Mouse (Mus musculus): Measurements from ENCODE around the gene Slc1a7.

Slc1a7 gene

DNA sequence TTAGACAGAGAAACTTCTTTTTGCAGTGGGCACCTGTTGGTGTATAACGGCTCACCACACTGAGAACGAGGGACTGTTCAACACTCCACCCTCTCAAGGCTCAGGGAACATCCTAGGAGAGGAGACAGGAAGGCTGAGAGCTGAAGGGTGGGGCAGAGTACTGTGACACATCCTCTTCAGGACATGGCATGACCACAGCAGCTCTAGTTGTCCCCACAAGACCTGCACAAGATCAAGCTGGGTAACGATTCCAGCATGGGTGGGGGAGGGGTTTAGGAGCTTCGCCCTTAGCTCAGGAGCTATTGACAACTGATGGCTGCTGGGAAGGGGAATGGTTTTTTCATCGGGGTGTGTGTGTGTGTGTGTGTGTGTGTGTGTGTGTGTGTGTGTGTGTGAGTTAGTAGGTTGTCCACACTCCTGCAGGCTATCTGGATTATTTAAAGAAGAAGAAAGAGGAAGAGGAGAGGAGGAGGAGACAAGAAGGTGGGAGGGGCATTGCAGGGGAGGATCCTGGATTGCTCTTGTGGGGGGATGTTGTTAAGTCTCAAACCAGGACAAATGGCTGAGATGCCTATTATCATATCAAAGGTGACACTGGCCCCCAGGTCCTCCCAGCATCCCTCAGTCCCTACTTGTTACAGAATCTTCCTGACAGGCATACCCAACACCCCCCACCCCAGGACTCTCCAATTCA lies 1.6 kb upstream of the Slc1a7 start:
- no peak for ATAC-seq (ENCODE audit: insufficient number of reproducible peaks, low FRiP score, low TSS enrichment)

DNA sequence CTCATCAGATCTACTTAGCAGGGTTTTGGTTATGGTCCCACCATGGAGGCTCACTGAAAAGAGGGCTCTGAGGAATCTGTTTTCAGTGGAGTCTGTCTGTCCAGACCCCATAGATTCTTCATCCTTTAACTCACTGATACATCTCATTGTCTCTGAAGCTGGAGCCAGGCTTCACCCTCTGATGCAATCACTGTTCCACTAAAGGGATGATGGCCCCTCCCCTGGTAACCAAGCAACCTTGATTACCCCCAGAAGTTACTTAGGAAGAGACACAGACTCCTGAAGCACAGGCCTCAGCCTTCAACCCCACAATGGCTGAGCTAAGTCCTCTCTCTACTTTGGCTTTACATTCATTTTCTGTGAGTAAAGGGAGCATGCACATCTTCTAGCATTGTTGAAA lies 1.6 kb downstream of the Slc1a7 start:
- no peak for ATAC-seq (ENCODE audit: insufficient number of reproducible peaks, low FRiP score, low TSS enrichment)

DNA sequence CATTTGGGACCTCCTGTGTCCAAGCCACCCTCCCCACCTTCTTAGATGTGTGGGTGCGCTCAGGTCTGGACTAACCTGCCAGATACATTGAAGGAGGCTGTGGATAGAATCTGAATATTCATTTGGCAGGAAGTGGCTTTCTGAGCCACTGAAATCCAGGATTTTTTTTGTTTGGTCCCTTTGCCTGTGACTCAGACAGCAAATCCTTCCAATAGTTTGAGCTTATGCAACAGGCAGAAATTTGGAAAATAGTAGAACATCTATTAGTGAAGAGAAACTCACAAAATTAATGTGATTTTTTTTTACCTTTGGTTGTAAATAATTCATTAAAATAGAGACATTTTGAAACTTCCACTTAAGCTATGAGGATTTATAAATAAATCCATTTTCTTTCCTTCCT lies 3.0 kb downstream of the Slc1a7 start:
- no peak for ATAC-seq (ENCODE audit: insufficient number of reproducible peaks, low FRiP score, low TSS enrichment)

DNA sequence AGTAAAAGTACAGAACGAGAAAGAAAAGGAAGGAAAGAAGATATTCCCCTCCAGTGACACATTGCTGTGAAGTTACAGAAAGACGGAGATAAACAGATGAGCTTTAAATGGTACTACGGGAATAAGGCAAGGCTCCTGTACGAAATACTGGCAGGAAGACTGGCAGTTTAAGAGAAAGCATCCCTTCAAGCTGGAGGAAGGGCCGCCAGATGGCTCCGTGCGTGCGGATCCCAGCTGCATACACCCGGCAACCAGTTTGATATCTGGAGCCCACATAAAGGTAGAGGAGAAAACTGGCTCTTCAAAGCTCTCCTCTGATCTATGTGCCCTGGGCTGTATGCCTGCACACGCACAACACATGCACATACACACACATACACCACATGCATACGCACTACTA lies 6.4 kb downstream of the Slc1a7 start:
- ATAC-seq (ENCODE audit: insufficient number of reproducible peaks, low FRiP score, low TSS enrichment) = no peak

DNA sequence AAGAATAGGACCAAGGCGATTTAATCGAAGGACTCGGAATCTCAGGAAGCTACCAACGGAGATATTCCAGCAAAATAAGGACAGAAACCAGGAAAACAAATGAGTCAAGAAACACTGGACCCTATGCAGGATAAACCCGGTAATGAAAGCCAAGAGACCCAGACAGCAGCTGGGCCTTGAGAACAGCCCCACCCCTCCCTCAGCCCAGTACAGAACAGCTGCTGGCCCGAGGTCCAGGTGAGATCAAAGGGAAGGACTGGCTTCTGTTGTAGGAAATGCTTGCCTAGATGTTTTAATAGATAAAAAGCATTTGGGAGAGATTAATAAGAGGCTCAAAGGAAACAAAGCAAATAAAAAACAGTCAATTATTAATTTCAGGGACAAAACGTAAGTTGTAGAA lies 6.9 kb downstream of the Slc1a7 start:
- no peak for ATAC-seq (ENCODE audit: insufficient number of reproducible peaks, low FRiP score, low TSS enrichment)

DNA sequence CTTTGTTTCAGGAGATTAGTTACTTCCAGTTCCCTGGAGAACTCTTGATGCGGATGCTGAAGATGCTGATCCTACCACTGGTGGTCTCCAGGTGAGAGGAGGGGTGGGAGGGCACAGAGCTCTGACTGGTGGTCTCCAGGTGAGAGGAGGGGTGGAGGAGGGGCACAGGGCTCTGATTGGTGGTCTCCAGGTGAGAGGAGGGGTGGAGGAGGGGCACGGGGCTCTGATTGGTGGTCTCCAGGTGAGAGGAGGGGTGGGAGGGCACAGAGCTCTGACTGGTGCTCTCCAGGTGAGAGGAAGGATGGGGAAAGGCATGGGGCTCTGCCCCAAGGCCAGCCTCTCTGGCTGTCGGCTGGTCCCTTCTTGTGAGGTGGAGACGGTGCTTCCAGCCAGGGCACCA lies 9.5 kb downstream of the Slc1a7 start:
- ATAC-seq (ENCODE audit: insufficient number of reproducible peaks, low FRiP score, low TSS enrichment) = no peak

DNA sequence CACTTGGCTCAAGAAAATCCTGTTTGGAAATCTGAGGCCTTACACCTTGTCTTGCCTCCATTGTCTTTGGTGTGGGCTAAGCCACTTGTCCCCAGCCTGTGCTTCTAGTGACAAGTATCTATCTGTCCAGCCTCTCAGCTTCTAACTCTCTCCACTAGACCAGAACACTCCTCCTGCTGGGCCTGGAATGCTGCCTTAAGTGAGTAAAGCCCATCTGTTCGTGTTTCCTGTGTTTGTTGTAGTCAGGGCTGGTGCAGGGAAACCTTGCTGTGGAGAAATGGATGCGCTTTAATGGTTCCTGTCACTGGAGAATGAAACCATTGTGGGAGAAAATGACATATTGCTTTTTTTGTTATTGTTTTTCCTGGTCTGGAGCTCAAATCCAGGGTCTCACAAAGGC lies 11.4 kb downstream of the Slc1a7 start:
- peak; percentile 89 for ATAC-seq (ENCODE audit: insufficient number of reproducible peaks, low FRiP score, low TSS enrichment)

DNA sequence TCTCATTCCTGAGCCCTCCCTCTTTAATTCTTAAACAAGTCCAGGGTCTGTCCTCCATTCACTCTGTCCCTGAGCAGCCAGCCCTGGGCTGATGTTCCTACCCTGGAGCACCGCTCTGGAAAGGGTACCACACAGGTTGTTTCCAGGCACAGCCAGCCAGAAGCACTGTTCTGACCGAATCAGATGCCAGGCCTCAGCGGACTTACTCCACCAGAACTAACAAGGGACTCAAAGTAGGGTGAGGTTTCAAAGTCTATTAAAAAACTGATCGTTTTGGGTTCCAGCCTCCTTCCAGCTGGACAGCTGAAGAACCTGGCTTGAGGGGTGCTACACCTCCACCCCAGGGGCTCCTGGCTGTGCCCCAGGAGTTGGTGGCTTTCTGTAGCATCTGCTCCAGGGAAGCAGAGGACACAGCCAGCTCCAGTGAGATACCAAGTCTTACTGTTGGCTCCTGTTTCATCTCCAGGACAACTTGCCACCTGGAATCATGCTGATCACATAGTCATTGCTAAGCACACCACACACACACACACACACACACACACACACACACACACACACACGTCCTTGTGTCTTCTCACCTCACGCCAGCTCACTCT lies 12.0 kb downstream of the Slc1a7 start:
- peak; percentile 16; the same call in 1 of the 2 replicates for ATAC-seq (ENCODE audit: insufficient number of reproducible peaks, low FRiP score, low TSS enrichment)

DNA sequence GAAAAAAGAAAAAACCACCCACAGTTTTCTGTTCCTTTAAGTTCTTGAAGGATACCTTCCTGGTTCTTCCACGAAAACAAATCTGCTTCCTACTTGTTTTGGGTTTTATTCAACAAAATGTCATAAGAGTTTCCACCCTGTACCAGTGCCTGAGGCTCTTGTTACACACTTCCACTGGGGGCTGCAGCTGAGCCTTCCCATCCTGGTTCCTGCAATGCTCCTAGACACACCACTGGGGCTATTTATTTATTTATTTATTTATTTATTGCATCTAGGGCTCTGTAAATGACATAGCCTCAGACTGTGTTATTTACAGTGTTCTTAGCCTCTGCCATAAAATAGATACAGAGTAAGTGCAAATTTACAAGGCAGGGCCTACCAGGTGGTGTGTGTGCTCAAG lies 15.6 kb downstream of the Slc1a7 start:
- no peak for ATAC-seq (ENCODE audit: insufficient number of reproducible peaks, low FRiP score, low TSS enrichment)

DNA sequence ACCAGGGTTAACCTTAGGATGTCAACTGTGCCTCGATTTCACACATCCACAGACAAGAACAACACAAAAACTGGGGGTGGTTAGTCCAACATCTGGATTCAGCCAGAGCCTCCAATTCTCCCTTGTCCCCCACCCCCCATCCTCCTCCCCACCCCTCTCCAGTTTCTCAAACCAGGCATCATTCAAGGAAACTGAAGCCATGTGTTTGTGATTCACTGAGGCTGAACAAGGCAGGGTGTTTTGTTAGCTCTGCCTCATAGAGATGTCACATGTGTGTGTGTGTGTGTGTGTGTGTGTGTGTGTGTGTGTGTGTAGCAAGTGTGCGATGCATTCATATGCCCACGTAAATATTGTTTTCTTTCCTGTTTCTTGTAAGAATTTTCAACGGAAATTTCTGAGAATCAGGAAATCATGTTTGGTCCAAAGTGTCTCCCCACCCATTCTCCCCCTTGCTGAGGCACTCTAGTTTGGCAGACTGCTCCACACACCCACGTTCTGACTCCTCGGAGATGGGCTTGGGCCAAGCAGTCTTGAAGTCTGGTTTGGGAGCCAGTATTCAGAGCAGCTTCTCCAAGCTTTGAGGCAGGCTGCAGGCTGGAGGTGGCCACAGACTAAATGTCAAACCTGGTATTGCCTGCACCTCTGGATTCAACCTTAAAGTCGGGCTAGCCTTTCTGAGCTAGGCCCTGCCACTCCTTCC lies 16.3 kb downstream of the Slc1a7 start:
- ATAC-seq (ENCODE audit: insufficient number of reproducible peaks, low FRiP score, low TSS enrichment) = no peak

DNA sequence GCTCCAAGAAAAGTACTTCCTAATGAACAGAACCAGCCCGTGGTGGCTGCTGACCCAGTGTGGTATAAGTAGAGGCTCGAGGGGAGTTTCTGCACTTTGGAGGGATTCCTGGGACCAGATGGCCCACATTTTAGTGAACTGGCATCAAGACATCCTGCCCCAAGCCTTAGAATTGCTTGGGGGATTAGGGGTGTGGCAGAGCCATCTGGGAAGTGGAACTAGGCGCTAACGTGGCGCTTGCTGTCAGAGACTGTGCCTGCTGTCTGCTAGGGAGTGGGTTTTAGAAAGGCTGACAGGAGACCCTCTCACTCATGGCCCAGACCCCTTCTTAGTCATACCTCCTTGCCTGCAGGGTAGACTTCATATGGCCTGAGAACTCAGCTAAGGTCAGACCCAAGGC lies 17.7 kb downstream of the Slc1a7 start:
- ATAC-seq (ENCODE audit: insufficient number of reproducible peaks, low FRiP score, low TSS enrichment) = no peak

DNA sequence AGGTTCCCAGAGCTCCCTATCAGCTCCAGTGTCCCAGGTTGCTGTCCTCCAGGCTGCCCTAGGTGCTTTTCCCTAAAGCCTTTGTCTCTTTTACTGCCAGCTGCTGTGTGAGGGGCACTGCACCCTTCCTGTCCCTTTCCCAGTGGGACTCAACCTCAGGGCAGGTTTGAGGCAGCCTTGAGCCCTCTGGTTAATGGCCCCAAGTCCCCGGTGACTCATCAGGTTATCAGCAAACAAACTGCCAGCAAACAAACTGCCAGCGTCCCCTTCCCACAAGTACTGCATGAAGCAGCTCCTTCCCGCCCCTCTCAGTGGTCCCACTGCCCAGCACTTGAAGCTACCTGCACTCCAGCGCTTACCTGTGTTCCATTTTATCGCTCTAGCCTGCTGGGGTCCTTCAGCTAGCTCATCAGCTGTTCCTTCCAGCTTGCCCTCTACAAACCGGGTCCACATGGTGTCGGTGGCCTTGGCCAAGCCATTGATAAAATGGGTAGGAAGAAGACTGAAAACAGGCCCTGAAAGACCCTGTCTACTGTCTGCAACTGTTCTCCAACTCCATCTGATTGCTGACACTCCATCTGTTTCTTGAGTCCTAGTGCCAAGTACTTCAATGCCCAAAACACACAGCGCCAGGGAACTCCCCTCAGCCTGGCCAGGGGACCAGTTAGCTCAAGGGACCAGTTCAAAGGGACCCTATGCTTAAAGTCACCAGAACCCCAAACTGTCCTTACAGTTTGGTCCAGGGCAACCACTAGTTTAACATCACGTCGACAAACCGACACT lies 18.4 kb downstream of the Slc1a7 start:
- no peak for ATAC-seq (ENCODE audit: insufficient number of reproducible peaks, low FRiP score, low TSS enrichment)

DNA sequence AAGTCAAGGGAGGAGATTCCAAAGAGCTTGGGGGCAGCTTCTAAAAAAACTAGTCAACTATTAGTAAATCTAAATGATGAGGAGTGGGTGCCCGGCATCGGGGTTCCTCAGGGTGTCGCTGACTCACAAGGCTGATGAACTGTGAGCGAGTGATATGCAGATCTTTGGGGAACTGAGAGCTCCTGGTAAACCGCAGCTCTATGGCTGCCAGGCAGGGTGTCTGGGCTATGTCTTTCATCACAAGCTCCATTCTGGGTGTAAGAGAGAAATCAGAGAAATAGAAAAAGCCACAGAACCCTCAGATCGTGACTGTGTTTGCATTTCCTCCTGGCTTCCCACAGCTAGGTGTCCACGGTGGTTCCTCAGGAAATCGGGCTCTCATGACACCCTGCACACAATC lies 20.8 kb downstream of the Slc1a7 start:
- no peak for ATAC-seq (ENCODE audit: insufficient number of reproducible peaks, low FRiP score, low TSS enrichment)

DNA sequence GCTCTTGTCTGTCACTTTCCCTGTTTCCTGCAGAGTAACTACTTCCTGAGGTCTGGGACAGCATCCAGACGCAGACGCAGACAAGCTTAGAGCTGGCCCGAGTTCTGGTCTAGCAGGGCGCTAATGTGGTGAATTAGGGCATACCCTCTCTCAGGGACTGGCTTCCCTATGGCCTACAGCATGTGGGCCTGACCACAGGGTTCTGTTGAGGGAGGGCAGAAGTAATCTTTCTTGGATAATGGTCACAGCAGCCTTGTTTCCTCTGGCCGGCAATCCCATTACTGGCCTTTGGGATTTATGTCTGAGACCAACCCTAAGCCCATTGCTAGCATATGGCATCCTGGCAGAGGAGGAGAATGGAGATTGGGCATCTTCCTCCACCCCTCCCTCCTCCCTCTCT lies 22.7 kb downstream of the Slc1a7 start:
- ATAC-seq (ENCODE audit: insufficient number of reproducible peaks, low FRiP score, low TSS enrichment) = peak; percentile 74

DNA sequence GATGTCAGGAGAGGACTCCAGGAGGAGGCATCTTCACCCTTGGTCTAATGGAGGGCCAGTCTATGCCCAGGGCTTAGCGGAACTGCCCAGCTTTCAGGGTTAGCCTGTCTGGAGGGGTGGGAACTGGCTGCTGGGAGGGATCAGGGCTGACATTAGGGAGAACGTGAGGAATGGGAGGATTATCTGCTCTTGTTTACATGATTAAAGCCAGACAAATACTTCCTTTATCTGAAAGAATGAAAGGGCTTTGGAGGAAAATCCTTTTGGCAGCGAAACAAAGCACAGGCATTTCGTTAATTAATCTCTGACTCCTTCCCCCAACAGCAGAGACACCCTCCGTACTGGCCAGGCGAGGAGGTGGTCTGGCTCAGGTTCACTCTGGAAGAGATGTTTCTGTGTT lies 23.7 kb downstream of the Slc1a7 start:
- no peak for ATAC-seq (ENCODE audit: insufficient number of reproducible peaks, low FRiP score, low TSS enrichment)

DNA sequence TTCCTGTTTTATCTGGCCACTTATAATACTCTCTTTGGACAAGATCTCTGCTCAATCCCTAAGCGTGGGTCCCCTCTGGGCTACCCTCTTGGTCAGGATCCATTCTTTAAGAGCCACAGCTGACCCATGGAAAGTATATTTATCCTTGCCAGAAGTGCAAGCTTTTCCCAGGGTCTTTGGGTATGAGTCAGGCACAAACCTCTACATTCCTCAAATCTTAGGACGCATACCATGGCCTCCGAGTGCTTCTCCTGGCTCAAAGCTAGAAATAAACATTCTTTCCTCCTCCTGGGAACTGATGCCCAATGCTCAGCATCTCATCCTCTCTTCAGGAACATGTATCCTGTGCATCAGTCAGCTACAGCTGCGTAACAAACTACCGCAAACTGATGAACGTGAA lies 26.9 kb downstream of the Slc1a7 start:
- no peak for ATAC-seq (ENCODE audit: insufficient number of reproducible peaks, low FRiP score, low TSS enrichment)

DNA sequence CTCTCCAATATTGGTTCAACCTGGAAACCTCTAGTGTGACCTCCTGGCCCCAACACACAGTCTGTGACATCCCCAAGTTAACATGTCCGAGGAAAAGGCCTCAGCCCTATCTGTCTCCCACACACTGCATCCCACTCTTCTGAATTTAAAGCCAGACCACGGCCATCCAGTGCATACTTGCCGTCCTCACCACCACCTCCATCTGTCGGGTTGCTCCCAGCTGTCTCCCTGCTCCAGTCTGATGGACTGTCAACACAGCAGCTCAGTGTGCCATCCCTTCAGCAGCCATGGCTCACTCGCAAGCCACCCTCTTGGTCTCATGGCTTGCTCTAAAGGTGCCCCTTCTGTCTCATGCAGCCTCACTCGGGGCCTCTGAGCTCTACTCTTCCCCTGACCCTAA lies 27.6 kb downstream of the Slc1a7 start:
- ATAC-seq (ENCODE audit: insufficient number of reproducible peaks, low FRiP score, low TSS enrichment) = no peak

DNA sequence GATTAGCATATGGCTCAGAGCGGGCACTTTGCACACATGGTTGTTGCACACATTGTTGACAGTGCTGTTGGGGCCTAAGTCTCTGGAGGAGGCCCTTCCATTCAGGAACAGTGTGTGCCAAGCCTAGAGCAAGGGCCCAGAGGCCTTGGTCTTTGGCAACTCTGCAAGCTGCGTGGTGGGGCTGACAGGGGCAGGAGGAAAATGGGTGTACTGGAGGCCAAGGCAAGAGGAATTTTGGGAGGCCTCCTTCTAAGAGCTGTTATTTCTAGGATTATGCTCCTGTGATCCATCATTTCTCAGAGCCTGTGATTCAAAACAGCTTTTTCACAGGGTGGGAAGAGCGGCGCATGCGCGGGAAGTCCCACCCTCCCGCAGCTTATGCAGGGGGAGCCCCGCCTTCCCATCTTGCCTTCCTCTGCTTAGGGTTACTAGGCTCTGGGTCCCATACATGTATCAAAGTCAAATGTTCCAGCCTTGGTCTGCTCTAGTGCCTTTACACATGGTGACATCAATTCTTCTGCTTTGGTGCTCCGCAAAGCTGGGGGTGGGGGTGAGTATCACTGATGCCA lies 28.4 kb downstream of the Slc1a7 start:
- no peak for ATAC-seq (ENCODE audit: insufficient number of reproducible peaks, low FRiP score, low TSS enrichment)

DNA sequence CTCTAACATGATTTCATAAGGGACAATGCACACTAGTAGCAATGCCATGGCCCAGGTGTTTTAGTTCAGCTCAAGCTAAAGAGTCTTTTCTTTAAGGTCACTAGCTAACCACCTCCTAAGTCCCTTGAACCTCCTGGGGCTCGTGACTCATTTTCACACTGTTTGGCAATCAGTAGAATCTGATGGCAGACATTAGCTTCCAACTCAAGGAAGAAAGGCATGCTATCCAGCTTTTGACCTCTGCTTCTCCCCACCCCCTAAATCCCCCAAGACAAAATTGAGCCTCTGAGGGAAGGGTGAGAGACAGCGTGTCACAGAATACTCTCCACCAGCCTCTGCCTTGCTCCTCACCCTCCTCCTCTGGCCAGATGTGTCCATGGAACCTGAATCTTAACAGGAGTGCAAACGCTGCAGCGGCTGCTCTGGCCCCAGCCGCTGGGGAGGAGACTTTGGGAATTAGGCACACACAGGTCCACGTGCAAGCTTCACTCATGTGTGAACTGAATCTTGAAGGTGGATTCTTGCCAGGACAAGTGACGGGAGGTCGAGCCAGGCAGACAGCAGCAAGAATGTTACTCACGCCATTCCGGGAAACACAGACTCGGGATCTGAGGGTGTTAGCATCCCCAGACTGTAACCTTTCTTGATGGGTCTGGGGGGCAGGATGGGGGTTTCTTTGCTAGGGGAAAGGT lies 30.7 kb downstream of the Slc1a7 start:
- no peak for ATAC-seq (ENCODE audit: insufficient number of reproducible peaks, low FRiP score, low TSS enrichment)

DNA sequence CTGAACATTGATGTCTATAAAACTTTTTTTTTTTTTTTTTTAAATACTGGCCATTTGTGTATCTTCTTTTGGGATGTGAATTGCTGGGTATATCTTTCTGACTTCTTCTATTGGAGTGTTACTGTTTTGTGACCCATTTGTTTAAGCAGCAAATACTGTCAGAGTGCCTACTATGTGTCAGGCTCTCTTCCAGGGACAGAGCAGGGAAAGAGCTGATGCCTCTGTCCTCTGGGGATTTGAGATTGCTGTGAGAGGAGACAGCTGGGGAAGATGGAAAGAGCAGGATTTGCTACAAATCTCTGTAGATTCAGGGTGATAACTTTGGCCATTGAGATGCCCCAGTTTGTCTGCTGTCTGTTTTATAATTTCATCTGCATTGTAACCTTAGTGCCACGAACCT lies 31.2 kb downstream of the Slc1a7 start:
- no peak for ATAC-seq (ENCODE audit: insufficient number of reproducible peaks, low FRiP score, low TSS enrichment)
